Mouse (Mus musculus) limb, embryonic 14.5 days (tissue): Measurements from ENCODE around the gene Abca17. TPM values are rescaled to one million over a fixed set of nuclear protein-coding genes. Genes with fewer than 3 reads are reported as not detected.

Experiments
- ATAC-seq: fragments of 200-750 bp; cut with Nextera tagmentation; 2 replicates; pipeline ENCODE4 v1.8.0; 2017; ENCODE audit warnings: low read depth, moderate number of reproducible peaks, moderate TSS enrichment; ENCODE audit not compliant: low FRiP score
- DNase-seq: peaks from one replicate; pipeline ENCODE4 v3.0.0-alpha.2; 2015; ENCODE audit warnings: low spot score
- H3K27ac ChIP-seq: fragments of 300-500 bp; sonication (generic); replicated peaks from 2 replicates; pipeline ENCODE4 v1.5.1; 2014; ENCODE audit warnings: low read depth, mild to moderate bottlenecking, low read length, moderate library complexity, mixed read lengths
- H3K27me3 ChIP-seq: fragments of 300-500 bp; sonication (generic); 2 replicates; pipeline ENCODE4 v1.6.1; 2014; ENCODE audit warnings: low read length, mixed read lengths; ENCODE audit not compliant: control insufficient read depth, insufficient read depth
- H3K36me3 ChIP-seq: fragments of 300-500 bp; sonication (generic); 2 replicates; pipeline ENCODE4 v1.6.1; 2014; ENCODE audit warnings: mild to moderate bottlenecking, low read length, moderate library complexity, mixed read lengths; ENCODE audit not compliant: control insufficient read depth, insufficient read depth
- H3K4me1 ChIP-seq: fragments of 300-500 bp; sonication (generic); 2 replicates; pipeline ENCODE4 v1.6.1; 2014; ENCODE audit warnings: antibody characterized with exemption, low read length, mixed read lengths; ENCODE audit not compliant: control insufficient read depth, insufficient read depth
- H3K4me2 ChIP-seq: fragments of 300-500 bp; sonication (generic); replicated peaks from 2 replicates; pipeline ENCODE4 v1.6.1; 2014; ENCODE audit warnings: low read depth, mild to moderate bottlenecking, low read length, moderate library complexity; ENCODE audit not compliant: severe bottlenecking
- H3K4me3 ChIP-seq: fragments of 300-500 bp; sonication (generic); replicated peaks from 2 replicates; pipeline ENCODE4 v1.5.1; 2014; ENCODE audit warnings: low read length
- H3K9ac ChIP-seq: fragments of 300-500 bp; sonication (generic); 2 replicates; pipeline ENCODE4 v1.6.1; 2014; ENCODE audit warnings: mild to moderate bottlenecking, low read depth, low read length, moderate library complexity; ENCODE audit not compliant: severe bottlenecking
- H3K9me3 ChIP-seq: fragments of 300-500 bp; sonication (generic); 2 replicates; pipeline ENCODE4 v1.6.1; 2016; ENCODE audit warnings: low read length; ENCODE audit not compliant: control insufficient read depth
- POLR2A ChIP-seq: fragments of 200-500 bp; IDR thresholded peaks from 2 replicates; pipeline ENCODE4 v1.8.0; 2012; ENCODE audit warnings: inconsistent platforms, mild to moderate bottlenecking, moderate library complexity, borderline replicate concordance; ENCODE audit not compliant: insufficient read depth, insufficient read length; ENCODE audit errors: extremely low read depth
- WGBS: fragments of 180-500 bp; shearing (Covaris S2); extraction: QIAGEN DNeasy Blood & Tissue Kit; methylation state at CpG from one replicate; pipeline ENCODE4 v1.1.7; 2014; 5-methylcytosine and 5-hydroxymethylcytosine counted together
- polyA plus RNA-seq, 2 experiments: library from polyadenylated mRNA; depleted of rRNA in 1 of 2; stranded (reverse) in 1 of 2; unstranded in 1 of 2; fragments of >200 nt; fragmentation: Nextera tagmentation in 1 of 2; extraction: Ambion mirVana in 1 of 2; gene quantifications; 2 replicates each; pipeline versions ENCODE4 v1.2.1 to v1.2.3; 2012 to 2014

Gene Abca17
- polyA plus RNA-seq, 2 experiments: 0.05 to 0.14 TPM

DNA sequence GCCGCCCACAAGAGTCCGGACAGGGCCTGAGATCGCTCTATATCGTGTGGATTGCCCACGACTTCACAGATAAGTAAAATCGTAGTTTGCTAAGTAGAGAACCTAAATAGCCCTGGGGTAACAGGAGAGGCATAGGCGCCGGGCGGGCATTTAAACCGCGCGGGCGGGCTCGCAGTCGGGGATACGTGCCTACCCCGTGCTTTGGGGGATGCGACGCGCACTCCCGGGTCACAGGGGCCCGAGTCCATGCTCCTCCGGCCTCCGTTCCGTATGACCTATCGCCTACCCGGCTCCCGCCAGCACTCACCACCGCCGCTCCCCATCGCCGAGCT is 99.9 kb downstream of the Abca17 start:
- Histone ChIP-seq H3K4me1 (peaks cover 9% of the 10 kb centered on the region; the same call in 1 of the 2 replicates), H3K9me3 (no peaks in the 10 kb centered on the region), H3K27me3 (no peaks in the 10 kb centered on the region), H3K4me2 (peak overlapping the region; percentile 72), H3K27ac (peak overlapping the region; percentile 38; the same call in 1 of the 2 replicates), H3K36me3 (peaks cover 25% of the 10 kb centered on the region), H3K4me3 (peak overlapping the region; percentile 76), H3K9ac (peak overlapping the region; percentile 77)
- under 1% methylated on average over 29 of the region's 32 CpGs for WGBS
- TF ChIP-seq POLR2A: no peak
- no peak for DNase-seq
- no peak; the same call in 1 of the 2 replicates for ATAC-seq

GRCm38 (mm10) chr17:24248641-24249040 is 102.2 kb downstream of the Abca17 start:
- 97% methylated on average over 2 of the region's 2 CpGs for WGBS
- peaks cover 43% of the 10 kb centered on the region for H3K36me3 ChIP-seq
- no peak overlapping the region for H3K4me2 ChIP-seq
- TF ChIP-seq POLR2A: no peak
- DNase-seq (no peak), ATAC-seq (no peak)
- H3K9ac ChIP-seq: no peak overlapping the region
- H3K4me3 ChIP-seq: no peak overlapping the region
- no peak overlapping the region for H3K27ac ChIP-seq
- H3K9me3 ChIP-seq: peaks cover 7% of the 10 kb centered on the region; the same call in 1 of the 2 replicates
- H3K27me3 ChIP-seq: no peaks in the 10 kb centered on the region
- peaks cover 9% of the 10 kb centered on the region; the same call in 1 of the 2 replicates for H3K4me1 ChIP-seq

DNA sequence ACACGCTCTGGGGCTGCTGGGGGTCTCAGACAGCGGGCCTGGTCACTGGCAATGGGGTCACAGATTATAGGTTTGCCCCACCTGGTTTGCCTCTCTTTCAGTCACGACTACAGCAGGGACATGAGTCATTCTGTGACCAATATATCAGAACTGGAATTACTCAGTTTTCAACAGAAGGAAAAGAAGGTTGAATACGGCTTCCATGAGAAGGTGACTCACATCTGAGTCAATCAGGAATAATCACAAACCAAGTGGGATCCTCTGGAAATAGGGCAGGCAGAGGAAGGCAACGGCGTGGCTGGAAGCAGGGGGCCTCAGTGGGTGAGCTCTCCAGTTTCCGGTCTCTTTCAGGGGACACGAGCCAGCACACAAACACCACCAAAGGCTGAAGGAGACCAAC is 106.8 kb downstream of the Abca17 start:
- Histone ChIP-seq H3K4me3 (no peak overlapping the region), H3K27ac (no peak overlapping the region), H3K36me3 (peaks cover 85% of the 10 kb centered on the region), H3K9me3 (peaks cover 9% of the 10 kb centered on the region; the same call in 1 of the 2 replicates), H3K9ac (no peak overlapping the region), H3K4me2 (no peak overlapping the region), H3K27me3 (no peaks in the 10 kb centered on the region), H3K4me1 (no peaks in the 10 kb centered on the region)
- 99% methylated on average over 8 of the region's 8 CpGs for WGBS
- no peak for TF ChIP-seq POLR2A
- ATAC-seq: no peak
- no peak for DNase-seq

DNA sequence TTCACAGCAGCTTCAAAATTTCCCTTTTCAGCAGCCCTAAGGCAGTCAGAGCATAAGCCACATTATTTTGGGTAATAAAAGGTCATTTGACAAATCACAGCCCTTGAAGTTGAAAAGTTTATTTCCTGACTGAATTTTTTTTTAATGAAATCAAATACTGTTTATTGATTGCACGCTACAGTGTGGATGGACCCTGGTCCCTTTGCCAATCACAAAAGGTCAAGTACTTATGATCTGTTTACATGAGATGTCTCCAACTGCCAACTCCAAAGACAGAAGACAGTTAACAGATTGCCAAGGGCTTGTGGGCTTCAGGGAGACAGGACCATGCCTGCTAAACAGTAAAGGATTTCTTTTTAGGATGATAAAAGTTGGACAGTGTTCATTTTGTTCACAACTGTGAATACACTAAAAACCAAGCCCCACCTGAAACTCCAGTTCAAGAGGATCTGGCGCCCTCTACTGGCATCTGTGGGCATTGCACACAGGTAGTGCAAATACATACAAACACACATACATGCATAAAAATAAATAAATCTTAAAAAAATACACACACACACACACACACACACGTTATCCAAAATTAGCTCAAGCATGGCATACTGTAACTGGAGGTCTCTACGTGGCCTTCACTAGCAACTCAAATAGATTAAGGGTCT is 107.4 kb downstream of the Abca17 start:
- Histone ChIP-seq H3K36me3 (peaks cover 85% of the 10 kb centered on the region), H3K27ac (no peak overlapping the region), H3K4me1 (no peaks in the 10 kb centered on the region), H3K9ac (no peak overlapping the region), H3K27me3 (no peaks in the 10 kb centered on the region), H3K4me2 (no peak overlapping the region), H3K4me3 (no peak overlapping the region), H3K9me3 (peaks cover 9% of the 10 kb centered on the region; the same call in 1 of the 2 replicates)
- DNase-seq (no peak), ATAC-seq (no peak)
- no peak for TF ChIP-seq POLR2A
- 91% methylated on average over 4 of the region's 4 CpGs for WGBS

- WGBS: 95% methylated on average over 7 of the region's 7 CpGs
- Histone ChIP-seq H3K4me2 (no peak overlapping the region), H3K27ac (no peak overlapping the region), H3K9me3 (no peaks in the 10 kb centered on the region), H3K4me3 (no peak overlapping the region), H3K9ac (no peak overlapping the region), H3K36me3 (peaks cover 98% of the 10 kb centered on the region), H3K4me1 (no peaks in the 10 kb centered on the region), H3K27me3 (no peaks in the 10 kb centered on the region)
- ATAC-seq (no peak), DNase-seq (no peak)
- no peak for TF ChIP-seq POLR2A
Observed at GRCm38 (mm10) chr17:24236921-24237320, 113.9 kb downstream of the Abca17 start.
